In the genomic region with DNA sequence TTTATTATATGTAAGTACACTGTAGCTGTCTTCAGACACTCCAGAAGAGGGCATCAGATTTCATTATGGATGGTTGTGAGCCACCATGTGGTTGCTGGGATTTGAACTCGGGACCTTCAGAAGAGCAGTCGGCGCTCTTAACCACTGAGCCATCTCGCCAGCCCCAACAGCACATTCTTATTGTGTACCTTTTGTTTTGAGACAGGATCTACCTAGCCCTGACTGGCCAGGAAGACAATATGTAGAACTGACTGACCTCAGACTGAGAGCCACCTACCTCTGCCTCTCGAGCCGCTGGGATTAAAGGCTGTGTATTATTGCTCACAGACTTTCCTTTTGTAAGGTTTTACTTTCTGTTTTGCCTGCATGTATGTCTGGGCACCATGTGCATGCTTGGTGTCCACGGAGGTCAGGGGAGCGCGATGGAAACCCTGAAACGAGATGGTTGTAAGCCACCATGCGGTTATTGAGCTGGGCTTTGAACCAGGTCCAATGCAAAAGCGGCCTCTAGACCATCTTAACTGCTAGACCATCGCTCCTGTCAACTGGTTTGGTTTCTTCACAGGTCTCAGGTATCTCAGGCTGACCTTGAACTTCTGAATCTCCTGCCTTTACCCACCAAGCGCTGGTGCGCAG, we compare ENCODE assay signal across 8 mouse cellular contexts. TPM values are rescaled to one million over a fixed set of nuclear protein-coding genes. Genes with fewer than 3 reads are reported as not detected.
DNase-seq lines count a peak whose midpoint lies in the region; ATAC-seq lines count a peak whose summit lies in the region.

No protein-coding gene starts in this region.

- intact Hi-C loops in heart, postnatal 14 days (cut with DNase I), result no loop called here

- peak overlapping the region; percentile 83 for H3K9ac ChIP-seq in heart, embryonic 13.5 days
- peak overlapping the region; percentile 77 for H3K9ac ChIP-seq in midbrain, embryonic 14.5 days (replicated peaks; ENCODE audit: low read length)

- H3K36me3 ChIP-seq in heart, embryonic 13.5 days, result peaks cover 23% of the 10 kb centered on the region
- H3K36me3 ChIP-seq in midbrain, embryonic 14.5 days (ENCODE audit: control insufficient read depth, insufficient read depth, low read length), result peaks cover 4% of the 10 kb centered on the region

- peak overlapping the region; percentile 98 for H3K27ac ChIP-seq in heart, embryonic 13.5 days (replicated peaks)
- H3K27ac ChIP-seq in midbrain, embryonic 14.5 days (replicated peaks; ENCODE audit: low read depth, low read length), result peak overlapping the region; percentile 96

- no peak for DNase-seq in heart, postnatal 14 days
- DNase-seq in CD4-positive helper T cell, adult 2 months (ENCODE audit: low read depth, low spot score), result peak; percentile 70
- peak; percentile 2 for DNase-seq in embryo, embryonic 11 days
- peak; percentile 82 for DNase-seq in induced T-regulatory cell, adult 2 months (ENCODE audit: low read depth)
- no peak for DNase-seq in midbrain, embryonic 14.5 days
- DNase-seq in urinary bladder, postnatal 25 days (ENCODE audit: low spot score), result no peak
- DNase-seq in right cerebral cortex, adult 18-20 months, result no peak

- peaks cover 28% of the 10 kb centered on the region for H3K4me1 ChIP-seq in heart, embryonic 13.5 days
- H3K4me1 ChIP-seq in midbrain, embryonic 14.5 days (ENCODE audit: control insufficient read depth, insufficient read depth, low read length), result peaks cover 9% of the 10 kb centered on the region

- peak overlapping the region; percentile 91 for H3K4me3 ChIP-seq in heart, embryonic 13.5 days
- H3K4me3 ChIP-seq in midbrain, embryonic 14.5 days (replicated peaks; ENCODE audit: low read depth, low read length), result peak overlapping the region; percentile 92

- H3K27me3 ChIP-seq in heart, embryonic 13.5 days (replicated peaks), result no peaks in the 10 kb centered on the region
- H3K27me3 ChIP-seq in midbrain, embryonic 14.5 days (ENCODE audit: control insufficient read depth, insufficient read depth, low read length), result no peaks in the 10 kb centered on the region

- no peak for ATAC-seq in heart, embryonic 13.5 days (ENCODE audit: extremely low read depth, insufficient number of reproducible peaks, low FRiP score, low TSS enrichment)
- ATAC-seq in midbrain, embryonic 14.5 days (ENCODE audit: low FRiP score, low TSS enrichment), result no peak; the same call in 1 of the 2 replicates

- 62% methylated on average over 15 of the region's 15 CpGs for WGBS in heart, embryonic 13.5 days
- WGBS in midbrain, embryonic 14.5 days, result 71% methylated on average over 15 of the region's 15 CpGs

- 0 out of 2 replicates have a peak, but pooled peaks cover 11% of the 10 kb centered on the region for H3K9me3 ChIP-seq in heart, embryonic 13.5 days
- H3K9me3 ChIP-seq in midbrain, embryonic 14.5 days (ENCODE audit: control insufficient read depth, low read length), result no peaks in the 10 kb centered on the region

- peak overlapping the region; percentile 76 for H3K4me2 ChIP-seq in heart, embryonic 13.5 days
- H3K4me2 ChIP-seq in midbrain, embryonic 14.5 days (ENCODE audit: low read length), result peak overlapping the region; percentile 77

RNA-seq across cellular contexts. Expression of a gene that starts 0.8 kb away (rescaled TPM):
- 40.1 and 42.3 TPM in 2 replicates for polyA plus RNA-seq in heart, embryonic 13.5 days (2015; fragmentation: Nextera tagmentation; extraction: Ambion mirVana)
- total RNA-seq in heart, postnatal 14 days (2021), result 10 to 100 TPM; 44.8 to 46.5 TPM
- polyA plus RNA-seq in midbrain, embryonic 14.5 days (2014; fragmentation: Nextera tagmentation; extraction: Ambion mirVana), result 61.5 and 73.0 TPM in 2 replicates

RNA-seq across cellular contexts. Expression of a gene that starts 8.1 kb away (rescaled TPM):
- 163 and 176 TPM in 2 replicates for polyA plus RNA-seq in heart, embryonic 13.5 days (2015; fragmentation: Nextera tagmentation; extraction: Ambion mirVana)
- 100 to 1,000 TPM; 128 to 131 TPM for total RNA-seq in heart, postnatal 14 days (2021)
- 164 and 190 TPM in 2 replicates for polyA plus RNA-seq in midbrain, embryonic 14.5 days (2014; fragmentation: Nextera tagmentation; extraction: Ambion mirVana)

RNA-seq across cellular contexts. Expression of a gene that starts 12.9 kb away (rescaled TPM):
- polyA plus RNA-seq in heart, embryonic 13.5 days (2015; fragmentation: Nextera tagmentation; extraction: Ambion mirVana), result 5.4 and 6.3 TPM in 2 replicates
- 1 to 10 TPM; 5.3 to 5.8 TPM for total RNA-seq in heart, postnatal 14 days (2021)
- 20.0 and 27.7 TPM in 2 replicates for polyA plus RNA-seq in midbrain, embryonic 14.5 days (2014; fragmentation: Nextera tagmentation; extraction: Ambion mirVana)

RNA-seq across cellular contexts. Expression of a gene that starts 40.9 kb away (rescaled TPM):
- polyA plus RNA-seq in heart, embryonic 13.5 days (2015; fragmentation: Nextera tagmentation; extraction: Ambion mirVana), result 11.1 and 12.5 TPM in 2 replicates
- total RNA-seq in heart, postnatal 14 days (2021), result 10 to 100 TPM; 89.4 to 91.9 TPM
- polyA plus RNA-seq in midbrain, embryonic 14.5 days (2014; fragmentation: Nextera tagmentation; extraction: Ambion mirVana), result 15.8 and 17.5 TPM in 2 replicates

RNA-seq across cellular contexts. Expression of a gene that starts 59.2 kb away (rescaled TPM):
- polyA plus RNA-seq in heart, embryonic 13.5 days (2015; fragmentation: Nextera tagmentation; extraction: Ambion mirVana), result 1.4 and 2.1 TPM in 2 replicates
- 1 to 10 TPM; 6.7 to 6.8 TPM for total RNA-seq in heart, postnatal 14 days (2021)
- 1.1 and 1.9 TPM in 2 replicates for polyA plus RNA-seq in midbrain, embryonic 14.5 days (2014; fragmentation: Nextera tagmentation; extraction: Ambion mirVana)

Comparison
In these comparisons a context has a peak if more than half of its experiments do, and no peak if none do; other contexts are left out.
1. DNase-seq: peak in CD4-positive helper T cell, adult 2 months (single experiment), embryo, embryonic 11 days (single experiment) and induced T-regulatory cell, adult 2 months (single experiment); none in heart, postnatal 14 days (0 of 2), midbrain, embryonic 14.5 days (single experiment), urinary bladder, postnatal 25 days (single experiment) and right cerebral cortex, adult 18-20 months (single experiment).